Mouse (Mus musculus): ENCODE measurements at regions not wholly inside any gene's neighbourhood (a gene's known extent, or its start where the extent isn't known, plus 50 kb on each side); places are given as distances from the start of the nearest gene placed in this dataset.
"Not testable (repeated sequence)": the region's sequence is repeated elsewhere in the genome, so short reads cannot be mapped to it uniquely, and the experiment has no call there.

DNA sequence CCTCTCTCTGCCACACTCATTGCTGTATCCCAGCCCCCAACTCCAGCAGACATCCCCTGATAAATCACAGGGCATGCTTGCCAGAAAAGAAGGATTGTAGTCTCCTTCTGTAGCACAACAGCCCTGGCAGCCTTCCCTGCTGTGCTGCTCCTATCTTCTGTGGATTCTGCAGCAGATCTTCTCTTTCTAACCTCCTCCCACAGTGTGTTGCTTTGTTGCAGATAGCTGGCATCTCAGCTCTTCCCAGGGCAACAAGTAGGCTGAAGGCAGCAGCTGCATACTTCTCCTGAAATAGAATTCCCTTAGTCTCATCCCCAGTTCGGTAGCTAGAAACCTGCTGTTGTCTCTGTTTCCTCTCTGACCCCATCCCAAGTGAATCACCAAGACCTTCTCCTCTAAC, 77.7 kb downstream of the Amer1 start:
- peak; percentile 1 for DNase-seq (ENCODE audit: low read depth, low spot score)

DNA sequence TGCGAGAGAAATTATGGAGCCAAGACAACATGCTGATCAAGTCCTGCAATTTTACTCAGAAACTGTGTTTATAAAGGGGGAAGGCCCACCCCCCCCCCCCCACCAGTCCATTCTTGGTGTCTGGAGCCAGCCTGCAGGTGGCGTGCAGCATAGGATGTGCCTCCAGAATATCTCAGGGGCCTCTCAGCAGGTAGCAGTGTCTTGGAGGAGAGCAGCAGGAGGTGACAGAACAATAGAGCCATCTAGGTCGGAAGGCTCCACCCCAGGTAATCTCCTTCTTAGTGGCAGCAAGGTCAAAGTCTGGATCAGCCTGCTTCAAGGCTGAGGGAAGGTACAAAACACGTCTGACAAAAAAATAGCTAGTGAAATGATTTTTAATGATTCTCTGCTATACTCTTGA, 79.3 kb downstream of the Amer1 start:
- DNase-seq (ENCODE audit: low read depth, low spot score) = not testable (repeated sequence)

DNA sequence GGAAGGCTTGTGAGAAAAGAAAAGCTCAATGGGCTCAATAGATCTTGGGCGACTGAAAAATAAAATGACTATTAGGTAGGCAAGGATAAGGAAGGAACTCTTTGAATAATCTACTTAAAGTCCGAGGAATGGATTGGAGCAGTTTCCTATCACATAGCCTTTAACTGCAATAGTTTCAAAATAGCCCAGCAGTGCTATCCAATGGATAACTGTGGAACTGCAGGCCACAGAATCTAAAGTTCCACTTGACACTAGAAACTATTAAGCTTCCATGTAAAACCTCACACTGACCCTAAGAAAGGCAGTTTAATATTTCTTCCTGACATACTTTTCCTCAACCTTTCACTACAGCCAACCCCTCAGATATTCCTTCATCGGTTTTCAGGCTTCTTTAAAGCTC, 85.6 kb downstream of the Amer1 start:
- DNase-seq (ENCODE audit: low read depth, low spot score) = peak; percentile 2
